Mouse (Mus musculus) limb, embryonic 13.5 days (tissue): ENCODE results near the gene Washc1. TPM values are rescaled to one million over a fixed set of nuclear protein-coding genes. Genes with fewer than 3 reads are reported as not detected.

Source experiments
- ATAC-seq: fragments of 200-750 bp; cut with Nextera tagmentation; 2 replicates; pipeline ENCODE4 v1.8.0; 2017; ENCODE audit warnings: low read depth, moderate number of reproducible peaks, moderate TSS enrichment; ENCODE audit not compliant: low FRiP score
- H3K27ac ChIP-seq: fragments of 300-500 bp; sonication (generic); 2 replicates; pipeline ENCODE4 v1.5.1; 2015; ENCODE audit warnings: inconsistent platforms, mild to moderate bottlenecking, moderate library complexity
- H3K27me3 ChIP-seq: fragments of 300-500 bp; sonication (generic); 2 replicates; pipeline ENCODE4 v1.6.1; 2015; ENCODE audit warnings: mild to moderate bottlenecking, inconsistent platforms
- H3K36me3 ChIP-seq: fragments of 300-500 bp; sonication (generic); 2 replicates; pipeline ENCODE4 v1.6.1; 2015; ENCODE audit warnings: inconsistent platforms, mild to moderate bottlenecking, moderate library complexity
- H3K4me1 ChIP-seq: fragments of 300-500 bp; sonication (generic); 2 replicates; pipeline ENCODE4 v1.6.1; 2015; ENCODE audit warnings: inconsistent platforms
- H3K4me2 ChIP-seq: fragments of 300-500 bp; sonication (generic); replicated peaks from 2 replicates; pipeline ENCODE4 v1.6.1; 2015; ENCODE audit warnings: inconsistent platforms, mild to moderate bottlenecking, moderate library complexity
- H3K4me3 ChIP-seq: fragments of 300-500 bp; sonication (generic); 2 replicates; pipeline ENCODE4 v1.5.1; 2015; ENCODE audit warnings: moderate library complexity, mild to moderate bottlenecking, inconsistent platforms
- H3K9ac ChIP-seq: fragments of 300-500 bp; sonication (generic); 2 replicates; pipeline ENCODE4 v1.6.1; 2015; ENCODE audit warnings: mild to moderate bottlenecking, inconsistent platforms
- H3K9me3 ChIP-seq: fragments of 300-500 bp; sonication (generic); 2 replicates; pipeline ENCODE4 v1.6.1; 2016; ENCODE audit warnings: inconsistent platforms
- WGBS: fragments of 180-500 bp; shearing (Covaris S2); methylation state at CpG from one replicate; pipeline ENCODE4 v1.1.7; 2015; 5-methylcytosine and 5-hydroxymethylcytosine counted together
- polyA plus RNA-seq: library from polyadenylated mRNA; unstranded; fragments of >200 nt; fragmentation: Nextera tagmentation; extraction: Ambion mirVana; gene quantifications from 2 replicates; pipeline ENCODE4 v1.2.1, GENCODE M21; 2015

The Washc1 gene
- polyA plus RNA-seq, 1 experiment from 2014 or later, result 43.0 TPM

- no peaks in the 10 kb centered on the region for H3K27me3 ChIP-seq
- no peaks in the 10 kb centered on the region for H3K4me1 ChIP-seq
- WGBS, result 88% methylated on average over 2 of the region's 2 CpGs
- no peak for ATAC-seq
- no peak overlapping the region for H3K4me2 ChIP-seq
- no peak overlapping the region for H3K27ac ChIP-seq
- H3K4me3 ChIP-seq, result no peak overlapping the region
- H3K9ac ChIP-seq, result no peak overlapping the region
- peaks cover 33% of the 10 kb centered on the region for H3K36me3 ChIP-seq
- no peaks in the 10 kb centered on the region for H3K9me3 ChIP-seq
These were observed 19.3 kb upstream of the Washc1 start for GRCm38 (mm10) chr17:66092065-66092464.

GRCm38 (mm10) chr17:66092664-66093063, 18.7 kb upstream of the Washc1 start:
- Histone ChIP-seq H3K4me3 (no peak overlapping the region), H3K4me1 (no peaks in the 10 kb centered on the region), H3K9me3 (no peaks in the 10 kb centered on the region), H3K4me2 (no peak overlapping the region), H3K27ac (no peak overlapping the region), H3K36me3 (peaks cover 29% of the 10 kb centered on the region), H3K9ac (no peak overlapping the region), H3K27me3 (no peaks in the 10 kb centered on the region)
- 86% methylated on average over 3 of the region's 3 CpGs for WGBS
- no peak for ATAC-seq

- H3K27me3 ChIP-seq, result no peaks in the 10 kb centered on the region
- ATAC-seq, result peak; percentile 58; the same call in 1 of the 2 replicates
These were observed 10.6 kb upstream of the Washc1 start for GRCm38 (mm10) chr17:66100566-66101379.

GRCm38 (mm10) chr17:66101380-66102330, 9.7 kb upstream of the Washc1 start, which contains the start of gene Ndufv2:
Gene Ndufv2, minus strand, starts transcription at chr17:66101559.
- Histone ChIP-seq H3K4me3 (peak within 1 kb of the TSS; percentile 97), H3K4me1 (peaks cover 14% of the 10 kb centered on the region), H3K9ac (peak within 1 kb of the TSS; percentile 98), H3K27me3 (no peaks in the 10 kb centered on the region), H3K36me3 (0 out of 2 replicates have a peak, but pooled peaks cover 2% of the 10 kb centered on the region), H3K4me2 (peak within 1 kb of the TSS; percentile 96), H3K27ac (peak within 1 kb of the TSS; percentile 89), H3K9me3 (no peaks in the 10 kb centered on the region)
- WGBS, result under 1% methylated on average over 67 of the region's 67 CpGs
- ATAC-seq, result peak; percentile 99

More at GRCm38 (mm10) chr17:66100566-66101379, 10.6 kb upstream of the Washc1 start:
- WGBS, result 2% methylated on average over 41 of the region's 41 CpGs
- Histone ChIP-seq H3K4me1 (peaks cover 14% of the 10 kb centered on the region), H3K9me3 (no peaks in the 10 kb centered on the region), H3K36me3 (0 out of 2 replicates have a peak, but pooled peaks cover 2% of the 10 kb centered on the region), H3K4me2 (peak overlapping the region; percentile 96), H3K9ac (peak overlapping the region; percentile 98), H3K27ac (peak overlapping the region; percentile 88), H3K4me3 (peak overlapping the region; percentile 97)

GRCm38 (mm10) chr17:66104076-66104475, 7.3 kb upstream of the Washc1 start:
- Histone ChIP-seq H3K9ac (no peak overlapping the region), H3K4me3 (no peak overlapping the region), H3K4me1 (peaks cover 14% of the 10 kb centered on the region), H3K9me3 (no peaks in the 10 kb centered on the region), H3K27ac (no peak overlapping the region), H3K4me2 (no peak overlapping the region), H3K27me3 (no peaks in the 10 kb centered on the region), H3K36me3 (no peaks in the 10 kb centered on the region)
- WGBS, result 86% methylated on average over 7 of the region's 7 CpGs
- ATAC-seq, result no peak

GRCm38 (mm10) chr17:66106601-66107267, 4.6 kb upstream of the Washc1 start:
- ATAC-seq, result no peak
- Histone ChIP-seq H3K27me3 (no peaks in the 10 kb centered on the region), H3K9me3 (no peaks in the 10 kb centered on the region), H3K9ac (no peak overlapping the region), H3K36me3 (no peaks in the 10 kb centered on the region), H3K27ac (no peak overlapping the region), H3K4me3 (no peak overlapping the region), H3K4me2 (no peak overlapping the region), H3K4me1 (peaks cover 9% of the 10 kb centered on the region; the same call in 1 of the 2 replicates)
- WGBS, result 55% methylated on average over 10 of the region's 10 CpGs

- 0 out of 2 replicates have a peak overlapping the region, but pooled peaks have one; percentile 25 for H3K9ac ChIP-seq
- no peaks in the 10 kb centered on the region for H3K27me3 ChIP-seq
- H3K4me3 ChIP-seq, result no peak overlapping the region
- no peak overlapping the region for H3K4me2 ChIP-seq
- H3K4me1 ChIP-seq, result peaks cover 15% of the 10 kb centered on the region
- H3K36me3 ChIP-seq, result no peaks in the 10 kb centered on the region
- no peaks in the 10 kb centered on the region for H3K9me3 ChIP-seq
- ATAC-seq, result no peak
- no peak overlapping the region for H3K27ac ChIP-seq
- WGBS, result 65% methylated on average over 8 of the region's 8 CpGs
These were observed 3.9 kb upstream of the Washc1 start for GRCm38 (mm10) chr17:66107466-66107865.

- Histone ChIP-seq H3K9me3 (no peaks in the 10 kb centered on the region), H3K36me3 (no peaks in the 10 kb centered on the region), H3K4me3 (no peak overlapping the region), H3K4me1 (peaks cover 20% of the 10 kb centered on the region), H3K27me3 (no peaks in the 10 kb centered on the region), H3K27ac (no peak overlapping the region), H3K4me2 (no peak overlapping the region), H3K9ac (no peak overlapping the region)
- no peak for ATAC-seq
- WGBS, result 73% methylated on average over 4 of the region's 4 CpGs
These were observed 3.1 kb upstream of the Washc1 start for GRCm38 (mm10) chr17:66108198-66108597.

GRCm38 (mm10) chr17:66110746-66111145, 599 bp upstream of the Washc1 start:
- peaks cover 20% of the 10 kb centered on the region for H3K4me1 ChIP-seq
- peaks cover 21% of the 10 kb centered on the region for H3K36me3 ChIP-seq
- no peak for ATAC-seq
- 45% methylated on average over 6 of the region's 6 CpGs for WGBS
- peak overlapping the region; percentile 82 for H3K9ac ChIP-seq
- peak overlapping the region; percentile 71 for H3K4me2 ChIP-seq
- peak overlapping the region; percentile 85 for H3K4me3 ChIP-seq
- no peaks in the 10 kb centered on the region for H3K27me3 ChIP-seq
- H3K9me3 ChIP-seq, result no peaks in the 10 kb centered on the region
- H3K27ac ChIP-seq, result no peak overlapping the region

GRCm38 (mm10) chr17:66112166-66112565, 821 bp downstream of the Washc1 start:
- Histone ChIP-seq H3K9ac (peak overlapping the region; percentile 82), H3K4me2 (peak overlapping the region; percentile 71), H3K36me3 (peaks cover 36% of the 10 kb centered on the region), H3K27me3 (no peaks in the 10 kb centered on the region), H3K4me3 (peak overlapping the region; percentile 85), H3K4me1 (peaks cover 20% of the 10 kb centered on the region), H3K9me3 (no peaks in the 10 kb centered on the region), H3K27ac (peak overlapping the region; percentile 78; the same call in 1 of the 2 replicates)
- no peak for ATAC-seq
- WGBS, result 35% methylated on average over 4 of the region's 4 CpGs

- no peak for ATAC-seq
These were observed 7.6 kb downstream of the Washc1 start for GRCm38 (mm10) chr17:66118991-66119390.

More at GRCm38 (mm10) chr17:66118991-66119390, 7.6 kb downstream of the Washc1 start:
- Histone ChIP-seq H3K36me3 (peaks cover 64% of the 10 kb centered on the region), H3K9me3 (no peaks in the 10 kb centered on the region), H3K27me3 (no peaks in the 10 kb centered on the region), H3K9ac (no peak overlapping the region), H3K27ac (no peak overlapping the region), H3K4me2 (no peak overlapping the region), H3K4me3 (no peak overlapping the region), H3K4me1 (peaks cover under 1% of the 10 kb centered on the region; the same call in 1 of the 2 replicates)
- WGBS, result 87% methylated on average over 8 of the region's 8 CpGs
